Mouse (Mus musculus): ENCODE measurements around the gene Hhipl1. TPM values are rescaled to one million over a fixed set of nuclear protein-coding genes. Genes with fewer than 3 reads are reported as not detected.

Hhipl1 gene
- total RNA-seq, 2 experiments from 2014 or later: 0.89 to 1.4 TPM

GRCm38 (mm10) chr12:108310041-108310440 is 4.0 kb downstream of the Hhipl1 start:
- DNase-seq (ENCODE audit: low spot score in 2 of 2): no peak

GRCm38 (mm10) chr12:108310456-108311027 is 4.5 kb downstream of the Hhipl1 start:
- no peak for DNase-seq (ENCODE audit: low spot score in 2 of 2)

GRCm38 (mm10) chr12:108311741-108312290 is 5.7 kb downstream of the Hhipl1 start:
- no peak for DNase-seq (ENCODE audit: low spot score in 2 of 2)

DNA sequence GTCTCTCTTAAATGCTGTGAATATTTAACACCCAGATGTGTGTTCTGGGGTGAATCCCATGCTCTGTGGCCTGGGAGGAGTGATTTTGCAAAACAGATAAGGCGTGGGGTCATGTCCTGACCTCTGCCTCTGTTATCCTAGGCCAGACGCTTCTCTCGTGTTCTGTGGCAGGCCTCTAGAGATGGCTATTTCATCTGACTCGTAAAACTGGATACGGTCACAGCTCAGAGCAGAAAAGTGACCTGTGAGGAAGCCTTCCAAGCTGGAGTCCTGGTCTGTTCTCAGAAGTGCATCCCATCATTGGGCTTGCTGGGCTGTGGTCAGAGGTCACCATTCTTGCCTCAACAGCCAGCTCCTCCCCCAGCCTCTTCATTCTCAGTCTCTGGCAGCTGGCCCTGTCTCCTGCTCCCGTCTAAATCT is 6.4 kb downstream of the Hhipl1 start:
- DNase-seq (ENCODE audit: low spot score in 2 of 2): no peak

- DNase-seq (ENCODE audit: low spot score in 2 of 2): no peak
These were observed 7.2 kb downstream of the Hhipl1 start for GRCm38 (mm10) chr12:108313244-108313772.

DNA sequence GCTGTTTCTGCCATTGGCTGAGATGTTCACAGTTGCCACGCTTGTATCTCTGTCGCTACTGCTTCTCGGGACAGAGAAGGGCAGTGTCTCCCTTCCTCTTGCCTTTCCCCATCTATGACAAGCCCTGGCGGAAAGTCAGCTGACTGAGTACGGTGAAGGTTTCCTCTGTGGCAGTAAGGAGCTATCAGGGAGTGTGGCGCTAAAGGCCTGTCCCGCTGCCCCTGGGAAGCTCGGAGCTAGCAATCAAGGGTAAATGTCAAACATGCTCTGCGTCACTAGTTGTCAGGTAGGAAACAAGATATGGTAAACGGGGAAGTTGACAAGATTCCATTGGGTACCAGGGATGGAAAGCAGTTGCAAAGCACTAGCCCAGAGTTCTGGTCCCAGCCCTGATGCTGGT is 9.7 kb downstream of the Hhipl1 start:
- no peak for DNase-seq (ENCODE audit: low spot score in 2 of 2)

GRCm38 (mm10) chr12:108316655-108317054 is 10.6 kb downstream of the Hhipl1 start:
- no peak for DNase-seq (ENCODE audit: low spot score in 2 of 2)

DNA sequence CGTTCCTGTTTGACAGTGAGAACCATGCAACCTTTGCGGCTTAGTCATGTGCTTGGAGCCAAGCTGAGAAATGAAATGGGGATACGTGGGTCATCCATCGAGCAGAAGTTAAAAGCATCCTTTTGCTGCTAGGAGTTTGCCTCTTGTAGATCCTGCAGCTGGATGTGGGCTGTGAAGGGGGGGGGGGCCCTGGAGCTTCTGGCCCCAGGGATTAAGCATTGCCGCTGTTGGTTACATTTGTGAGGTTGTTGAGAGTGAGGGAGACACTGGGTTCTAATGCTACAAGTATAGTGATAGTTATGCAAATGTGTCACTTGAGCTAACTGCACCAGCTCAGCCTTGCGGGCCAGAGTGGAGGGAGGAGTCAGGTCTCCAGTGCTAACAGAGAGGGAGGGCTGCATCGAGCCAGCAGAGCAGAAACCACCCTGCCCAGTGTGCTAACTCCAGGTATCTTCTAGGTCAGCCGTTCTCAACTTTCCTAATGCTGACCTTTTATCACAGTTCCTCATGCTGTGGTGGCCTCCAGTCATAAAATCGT is 11.2 kb downstream of the Hhipl1 start:
- DNase-seq (ENCODE audit: low spot score in 2 of 2): no peak

GRCm38 (mm10) chr12:108317826-108318430 is 11.9 kb downstream of the Hhipl1 start:
- DNase-seq (ENCODE audit: low spot score in 2 of 2): no peak

GRCm38 (mm10) chr12:108318499-108318898 is 12.4 kb downstream of the Hhipl1 start:
- DNase-seq (ENCODE audit: low spot score in 2 of 2): no peak

DNA sequence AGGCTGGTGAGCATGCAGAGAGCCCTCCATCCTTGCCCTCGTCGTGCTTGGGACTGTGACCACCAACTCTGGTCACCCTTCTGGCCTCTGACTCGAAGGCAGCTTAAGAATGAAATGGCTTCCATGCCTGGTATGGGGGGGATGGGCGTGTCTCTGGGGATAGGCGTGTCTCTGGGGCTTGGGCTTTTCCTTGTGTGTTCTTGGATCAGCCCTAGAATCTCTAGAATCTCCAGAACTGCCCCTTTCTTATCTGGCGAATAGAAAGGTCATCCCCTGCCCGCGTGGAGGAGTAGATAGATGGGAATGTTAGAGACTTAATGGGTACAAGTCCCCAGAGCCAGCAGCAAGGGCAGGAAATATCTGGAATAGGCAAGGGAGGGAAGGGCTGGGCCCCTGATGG is 14.0 kb downstream of the Hhipl1 start:
- DNase-seq (ENCODE audit: low spot score in 2 of 2): no peak

DNA sequence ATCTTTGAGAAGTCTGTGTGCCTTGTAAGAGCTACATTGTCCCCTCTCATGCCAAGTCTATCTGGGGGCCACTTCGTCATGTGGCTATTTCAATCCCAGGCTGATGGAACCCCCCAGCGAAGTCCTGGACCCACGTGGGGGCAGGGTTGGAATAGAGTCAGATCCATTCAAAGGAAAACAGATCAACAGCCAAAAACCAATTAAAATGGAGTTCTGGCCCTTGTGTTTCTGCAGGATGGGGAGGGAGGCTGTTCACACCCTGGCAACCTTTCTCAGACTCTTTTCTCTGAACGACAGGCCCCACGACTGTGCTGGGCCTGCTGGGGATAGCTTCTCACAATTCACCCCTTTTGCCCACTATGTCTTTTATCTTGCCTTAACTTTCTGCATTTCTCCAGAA is 20.3 kb downstream of the Hhipl1 start:
- DNase-seq (ENCODE audit: low spot score in 2 of 2): no peak

DNA sequence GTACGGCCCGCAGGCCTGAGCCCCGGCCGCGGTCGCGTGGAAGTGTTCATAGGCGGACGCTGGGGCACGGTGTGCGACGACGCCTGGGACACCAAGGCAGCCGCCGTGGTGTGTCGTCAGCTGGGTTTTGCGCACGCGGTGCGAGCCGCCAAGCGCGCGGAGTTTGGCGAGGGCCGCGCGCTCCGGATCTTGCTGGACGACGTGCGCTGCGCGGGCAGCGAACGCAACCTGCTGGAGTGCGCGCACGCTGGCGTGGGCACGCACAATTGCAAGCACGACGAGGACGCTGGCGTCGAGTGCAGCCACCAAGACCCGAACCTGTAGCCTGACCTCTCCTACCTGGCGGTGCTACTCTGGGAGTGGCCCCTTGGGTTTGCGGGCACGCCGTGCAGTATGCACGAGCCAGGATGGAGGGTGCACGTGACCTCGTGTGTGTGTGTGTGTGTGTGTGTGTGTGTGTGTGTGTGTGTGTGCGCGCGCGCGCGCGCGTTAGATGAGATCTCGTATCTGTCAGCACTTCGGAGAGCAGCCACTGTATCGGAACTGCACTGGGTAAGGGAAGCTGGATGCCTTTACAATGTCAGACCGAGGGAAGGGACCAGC is 21.9 kb downstream of the Hhipl1 start:
- DNase-seq (ENCODE audit: low spot score in 2 of 2): no peak

DNA sequence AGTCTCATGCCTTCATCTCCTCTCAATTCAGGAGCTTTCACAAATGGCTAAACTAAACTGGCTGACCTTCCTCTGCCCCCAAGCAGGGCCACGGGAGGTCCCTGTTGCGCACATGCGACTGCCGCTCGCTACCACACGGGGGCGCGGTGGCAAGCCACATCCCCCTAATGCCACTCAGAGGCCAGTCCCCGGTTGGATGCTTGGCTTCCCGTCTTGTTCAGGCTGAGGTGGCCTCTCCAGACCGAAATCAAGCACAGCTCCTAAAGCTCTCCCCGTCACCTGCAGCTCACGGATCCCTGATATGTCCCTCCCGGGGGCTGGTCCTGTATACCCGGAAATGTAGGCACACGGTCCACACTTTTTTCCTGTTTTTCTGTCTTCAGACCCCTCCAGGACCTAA is 27.0 kb downstream of the Hhipl1 start:
- peak; percentile 85 to 89 for DNase-seq (ENCODE audit: low spot score in 2 of 2)

GRCm38 (mm10) chr12:108333481-108333882 is 27.4 kb downstream of the Hhipl1 start:
- no peak for DNase-seq (ENCODE audit: low spot score in 2 of 2)

- peak; percentile 99 for DNase-seq (ENCODE audit: low spot score in 2 of 2)
These were observed 27.9 kb downstream of the Hhipl1 start, which contains the start of gene Cyp46a1 for GRCm38 (mm10) chr12:108333895-108334445. Cyp46a1 (plus strand) TSS chr12:108334381.

- DNase-seq (ENCODE audit: low spot score in 2 of 2): no peak
These were observed 28.5 kb downstream of the Hhipl1 start for GRCm38 (mm10) chr12:108334529-108334928.

DNA sequence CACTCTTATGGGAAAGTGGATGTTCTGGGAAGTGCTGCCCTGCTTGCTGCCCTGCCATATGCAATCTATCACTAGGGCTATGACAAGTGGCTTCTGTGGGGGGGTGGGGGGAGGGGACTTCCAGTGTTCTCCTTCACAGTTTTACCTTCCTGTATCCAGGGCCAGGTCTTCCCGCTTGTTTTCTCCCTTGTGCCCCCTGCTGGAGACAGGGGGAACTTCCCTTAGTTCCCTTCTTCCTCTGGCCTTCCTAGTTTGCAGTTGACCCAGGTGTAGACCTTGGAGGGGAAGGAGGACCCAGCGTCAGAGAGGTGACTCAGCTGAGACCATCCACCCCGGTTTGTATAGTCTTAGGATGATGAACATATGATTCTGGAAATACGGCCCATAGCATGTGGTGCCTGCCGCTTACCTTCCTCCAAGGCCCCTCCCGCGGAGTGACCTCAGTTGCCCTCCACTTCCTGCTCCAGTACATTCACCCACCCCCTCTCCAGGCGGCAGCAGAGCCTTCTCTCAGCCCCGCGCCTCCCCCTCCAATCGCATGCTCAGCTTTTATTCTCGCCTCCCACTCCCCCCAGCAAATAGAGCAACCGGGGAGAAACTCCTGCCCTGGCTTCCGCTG is 32.6 kb downstream of the Hhipl1 start:
- DNase-seq (ENCODE audit: low spot score in 2 of 2): peak; percentile 22 to 37

DNA sequence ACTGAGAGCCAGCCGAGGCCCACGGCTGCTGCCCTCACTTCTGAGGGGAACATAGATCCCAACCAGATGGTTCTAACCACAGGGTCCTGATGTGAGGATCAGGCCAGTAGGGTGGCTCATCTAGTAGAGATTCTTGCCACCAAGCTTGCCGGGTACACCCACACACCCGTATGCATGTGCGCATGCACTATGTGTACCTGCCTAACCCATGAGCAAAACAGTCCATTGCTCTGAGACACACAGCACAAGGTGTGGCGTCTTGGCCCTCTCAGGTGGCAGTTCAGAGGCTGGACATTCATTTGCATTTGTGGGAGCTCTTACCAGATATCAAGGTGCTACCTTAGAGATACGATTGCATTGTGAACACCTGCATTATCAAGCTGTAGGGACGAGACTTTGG is 42.1 kb downstream of the Hhipl1 start:
- DNase-seq (ENCODE audit: low spot score in 2 of 2): no peak

- DNase-seq (ENCODE audit: low spot score in 2 of 2): no peak
These were observed 43.0 kb downstream of the Hhipl1 start for GRCm38 (mm10) chr12:108349026-108349425.

- no peak for DNase-seq (ENCODE audit: low spot score in 2 of 2)
These were observed 44.9 kb downstream of the Hhipl1 start for GRCm38 (mm10) chr12:108350931-108351330.

Data from adrenal gland, adult 18-20 months (tissue).